Mouse (Mus musculus): ENCODE results near the gene Zfhx3. TPM values are rescaled to one million over a fixed set of nuclear protein-coding genes. Genes with fewer than 3 reads are reported as not detected.
A peak's percentile ranks its signal among the peaks of the same experiment; 100 is the strongest.

The Zfhx3 gene
- polyA plus RNA-seq, 1 experiment from 2014 or later: 38.7 TPM

GRCm38 (mm10) chr8:108842307-108842706, 899.9 kb downstream of the Zfhx3 start:
- Histone ChIP-seq H3K36me3 (no peaks in the 10 kb centered on the region), H3K27ac (no peak overlapping the region), H3K4me3 (no peak overlapping the region), H3K4me2 (replicated peaks) (no peak overlapping the region), H3K9me3 (no peaks in the 10 kb centered on the region), H3K27me3 (replicated peaks) (no peaks in the 10 kb centered on the region), H3K9ac (no peak overlapping the region), H3K4me1 (peaks cover 39% of the 10 kb centered on the region)
- WGBS: 96% methylated on average over 5 of the region's 5 CpGs
- ATAC-seq (ENCODE audit: low FRiP score, low read depth): no peak

DNA sequence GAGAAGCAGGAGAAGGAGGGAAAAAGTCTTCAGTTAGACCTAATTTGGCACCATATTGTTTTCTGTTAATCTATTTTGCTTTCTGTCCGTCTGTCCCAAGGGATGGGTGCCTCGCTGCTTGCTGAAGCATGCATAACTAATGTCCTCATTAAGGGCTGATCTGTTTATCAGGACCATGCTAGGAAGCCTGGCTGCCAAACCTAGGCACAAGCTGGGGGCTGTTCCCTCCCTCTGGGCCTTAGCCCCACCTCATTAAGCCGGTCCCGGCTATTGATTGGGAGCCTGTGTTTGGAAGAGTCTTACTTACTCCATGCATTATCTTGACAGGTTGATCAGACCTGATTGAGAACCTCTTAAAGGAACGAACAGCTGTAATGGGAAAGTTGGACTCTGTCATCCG, 903.7 kb downstream of the Zfhx3 start:
- ATAC-seq (ENCODE audit: low FRiP score, low read depth): peak; percentile 68
- WGBS: 42% methylated on average over 6 of the region's 6 CpGs

GRCm38 (mm10) chr8:108846827-108847226, 904.4 kb downstream of the Zfhx3 start:
- no peak overlapping the region for H3K9ac ChIP-seq
- H3K4me3 ChIP-seq: no peak overlapping the region
- no peaks in the 10 kb centered on the region for H3K36me3 ChIP-seq
- H3K4me1 ChIP-seq: peaks cover 17% of the 10 kb centered on the region
- no peak for ATAC-seq (ENCODE audit: low FRiP score, low read depth)
- WGBS: 63% methylated on average over 11 of the region's 11 CpGs
- no peaks in the 10 kb centered on the region for H3K9me3 ChIP-seq
- H3K27me3 ChIP-seq (replicated peaks): no peaks in the 10 kb centered on the region
- no peak overlapping the region for H3K4me2 ChIP-seq (replicated peaks)
- H3K27ac ChIP-seq: no peak overlapping the region

More for the DNA sequence above, 903.7 kb downstream of the Zfhx3 start:
- Histone ChIP-seq H3K9me3 (no peaks in the 10 kb centered on the region), H3K27ac (no peak overlapping the region), H3K4me2 (replicated peaks) (no peak overlapping the region), H3K4me1 (peaks cover 17% of the 10 kb centered on the region), H3K27me3 (replicated peaks) (no peaks in the 10 kb centered on the region), H3K9ac (no peak overlapping the region), H3K4me3 (no peak overlapping the region), H3K36me3 (no peaks in the 10 kb centered on the region)

- H3K4me1 ChIP-seq: peaks cover 22% of the 10 kb centered on the region
- no peak overlapping the region for H3K27ac ChIP-seq
- ATAC-seq (ENCODE audit: low FRiP score, low read depth): no peak
- no peaks in the 10 kb centered on the region for H3K36me3 ChIP-seq
- 83% methylated on average over 2 of the region's 2 CpGs for WGBS
- no peak overlapping the region for H3K9ac ChIP-seq
- no peaks in the 10 kb centered on the region for H3K9me3 ChIP-seq
- no peak overlapping the region for H3K4me3 ChIP-seq
- no peaks in the 10 kb centered on the region for H3K27me3 ChIP-seq (replicated peaks)
- no peak overlapping the region for H3K4me2 ChIP-seq (replicated peaks)
Observed at GRCm38 (mm10) chr8:108847356-108847755, 904.9 kb downstream of the Zfhx3 start.

- Histone ChIP-seq H3K9ac (no peak overlapping the region), H3K4me3 (no peak overlapping the region), H3K27me3 (replicated peaks) (no peaks in the 10 kb centered on the region), H3K4me2 (replicated peaks) (no peak overlapping the region), H3K27ac (no peak overlapping the region), H3K9me3 (no peaks in the 10 kb centered on the region), H3K4me1 (peaks cover 31% of the 10 kb centered on the region), H3K36me3 (no peaks in the 10 kb centered on the region)
- 92% methylated on average over 3 of the region's 3 CpGs for WGBS
- no peak for ATAC-seq (ENCODE audit: low FRiP score, low read depth)
Observed at GRCm38 (mm10) chr8:108848484-108848883, 906.0 kb downstream of the Zfhx3 start.

DNA sequence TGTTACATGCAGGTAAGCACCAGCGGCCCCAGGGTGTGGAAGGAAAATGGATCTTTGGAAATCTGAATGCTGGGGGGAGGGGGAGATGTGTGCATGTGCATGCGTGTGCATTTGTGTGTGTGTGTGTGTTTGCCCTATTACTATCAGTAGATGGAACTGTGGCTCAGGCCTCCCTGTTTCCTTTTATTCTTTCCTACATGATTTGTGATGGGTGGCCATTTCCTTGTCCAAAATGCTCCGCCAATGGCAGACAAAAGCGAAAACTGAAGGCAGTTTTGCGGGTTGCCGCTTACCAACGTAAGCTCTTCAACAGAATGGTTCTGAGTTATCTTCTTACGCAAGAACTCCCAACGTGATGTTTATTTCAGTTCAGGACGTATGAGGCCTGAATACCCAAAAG, 910.6 kb downstream of the Zfhx3 start:
- peaks cover 22% of the 10 kb centered on the region for H3K4me1 ChIP-seq
- H3K36me3 ChIP-seq: peaks cover 12% of the 10 kb centered on the region
- no peak overlapping the region for H3K9ac ChIP-seq
- H3K9me3 ChIP-seq: no peaks in the 10 kb centered on the region
- no peak for ATAC-seq (ENCODE audit: low FRiP score, low read depth)
- H3K27me3 ChIP-seq (replicated peaks): no peaks in the 10 kb centered on the region
- no peak overlapping the region for H3K4me3 ChIP-seq
- no peak overlapping the region for H3K27ac ChIP-seq
- 83% methylated on average over 10 of the region's 10 CpGs for WGBS
- H3K4me2 ChIP-seq (replicated peaks): no peak overlapping the region

GRCm38 (mm10) chr8:108854444-108855102, 912.1 kb downstream of the Zfhx3 start:
- ATAC-seq (ENCODE audit: low FRiP score, low read depth): 0 out of 2 replicates have a peak, but pooled peaks have one; percentile 17
- no peak overlapping the region for H3K27ac ChIP-seq

GRCm38 (mm10) chr8:108859001-108859400, 916.6 kb downstream of the Zfhx3 start:
- no peak for ATAC-seq (ENCODE audit: low FRiP score, low read depth)
- peaks cover 30% of the 10 kb centered on the region for H3K36me3 ChIP-seq
- H3K9ac ChIP-seq: no peak overlapping the region
- WGBS: 88% methylated on average over 8 of the region's 8 CpGs
- H3K4me1 ChIP-seq: peaks cover 16% of the 10 kb centered on the region
- no peak overlapping the region for H3K4me2 ChIP-seq (replicated peaks)
- no peaks in the 10 kb centered on the region for H3K27me3 ChIP-seq (replicated peaks)
- H3K27ac ChIP-seq: no peak overlapping the region
- no peak overlapping the region for H3K4me3 ChIP-seq
- H3K9me3 ChIP-seq: no peaks in the 10 kb centered on the region

More at GRCm38 (mm10) chr8:108854444-108855102, 912.1 kb downstream of the Zfhx3 start:
- Histone ChIP-seq H3K9me3 (no peaks in the 10 kb centered on the region), H3K4me3 (no peak overlapping the region), H3K27me3 (replicated peaks) (no peaks in the 10 kb centered on the region), H3K4me1 (peaks cover 24% of the 10 kb centered on the region), H3K4me2 (replicated peaks) (no peak overlapping the region), H3K36me3 (peaks cover 20% of the 10 kb centered on the region), H3K9ac (no peak overlapping the region)
- WGBS: 74% methylated on average over 12 of the region's 12 CpGs

DNA sequence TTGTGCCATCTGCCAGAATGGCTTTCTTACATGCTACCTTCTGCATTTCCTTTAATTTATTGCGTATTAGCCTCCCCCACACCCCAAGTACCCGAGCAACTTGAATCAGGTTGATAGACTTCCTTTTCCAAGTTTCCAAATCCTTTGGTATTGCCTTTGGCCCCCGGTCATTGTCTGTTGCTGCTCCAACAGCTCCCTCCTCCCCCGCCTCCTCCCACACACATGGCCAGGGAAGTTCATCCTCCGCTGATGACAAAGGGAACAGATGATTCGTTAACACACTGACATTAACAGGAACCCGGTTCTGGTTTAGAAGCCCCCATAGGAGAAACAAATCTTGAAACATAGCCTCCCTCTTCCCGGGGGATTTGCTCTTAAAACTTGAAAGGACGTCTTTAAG, 917.5 kb downstream of the Zfhx3 start:
- Histone ChIP-seq H3K4me2 (replicated peaks) (no peak overlapping the region), H3K9me3 (no peaks in the 10 kb centered on the region), H3K4me1 (peaks cover 14% of the 10 kb centered on the region), H3K4me3 (no peak overlapping the region), H3K27me3 (replicated peaks) (no peaks in the 10 kb centered on the region), H3K27ac (no peak overlapping the region), H3K9ac (no peak overlapping the region), H3K36me3 (peaks cover 30% of the 10 kb centered on the region)
- ATAC-seq (ENCODE audit: low FRiP score, low read depth): no peak
- WGBS: 62% methylated on average over 9 of the region's 9 CpGs

DNA sequence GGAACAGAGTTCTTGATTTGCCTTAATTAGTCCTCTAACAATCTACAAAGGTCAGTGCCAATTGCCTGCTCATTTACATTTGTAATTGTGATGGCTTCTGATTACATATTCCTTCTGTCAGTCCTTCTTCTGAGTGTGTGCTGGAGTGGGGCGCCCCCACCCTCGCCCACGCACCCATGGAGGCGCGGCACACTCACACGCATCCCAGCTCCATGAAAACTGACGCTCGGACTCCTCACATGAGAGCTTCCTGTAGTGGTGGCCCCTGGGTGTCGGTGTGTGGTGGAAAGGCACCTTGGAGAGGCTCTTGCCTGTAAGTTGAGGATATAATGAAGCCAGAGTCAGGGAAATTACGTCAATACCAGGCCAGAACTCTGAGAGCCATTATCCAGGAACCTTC, 921.0 kb downstream of the Zfhx3 start:
- no peak overlapping the region for H3K4me3 ChIP-seq
- 88% methylated on average over 10 of the region's 10 CpGs for WGBS
- H3K9me3 ChIP-seq: no peaks in the 10 kb centered on the region
- ATAC-seq (ENCODE audit: low FRiP score, low read depth): no peak
- no peak overlapping the region for H3K27ac ChIP-seq
- no peak overlapping the region for H3K9ac ChIP-seq
- peaks cover 16% of the 10 kb centered on the region; the same call in 1 of the 2 replicates for H3K4me1 ChIP-seq
- no peaks in the 10 kb centered on the region for H3K27me3 ChIP-seq (replicated peaks)
- no peak overlapping the region for H3K4me2 ChIP-seq (replicated peaks)
- H3K36me3 ChIP-seq: peaks cover 14% of the 10 kb centered on the region

GRCm38 (mm10) chr8:108866430-108866829, 924.0 kb downstream of the Zfhx3 start:
- no peak for ATAC-seq (ENCODE audit: low FRiP score, low read depth)
- Histone ChIP-seq H3K4me3 (no peak overlapping the region), H3K27ac (no peak overlapping the region), H3K9ac (no peak overlapping the region), H3K4me2 (replicated peaks) (no peak overlapping the region), H3K27me3 (replicated peaks) (no peaks in the 10 kb centered on the region), H3K9me3 (no peaks in the 10 kb centered on the region), H3K4me1 (peaks cover 8% of the 10 kb centered on the region; the same call in 1 of the 2 replicates), H3K36me3 (peaks cover 5% of the 10 kb centered on the region; the same call in 1 of the 2 replicates)
- 95% methylated on average over 7 of the region's 7 CpGs for WGBS

- H3K4me1 ChIP-seq: peaks cover 8% of the 10 kb centered on the region; the same call in 1 of the 2 replicates
- H3K27me3 ChIP-seq (replicated peaks): no peaks in the 10 kb centered on the region
- H3K27ac ChIP-seq: no peak overlapping the region
- no peak overlapping the region for H3K4me3 ChIP-seq
- H3K4me2 ChIP-seq (replicated peaks): no peak overlapping the region
- H3K9me3 ChIP-seq: no peaks in the 10 kb centered on the region
- 81% methylated on average over 13 of the region's 13 CpGs for WGBS
- no peak overlapping the region for H3K9ac ChIP-seq
- ATAC-seq (ENCODE audit: low FRiP score, low read depth): no peak
- H3K36me3 ChIP-seq: peaks cover 4% of the 10 kb centered on the region; the same call in 1 of the 2 replicates
Observed at GRCm38 (mm10) chr8:108867482-108868258, 925.2 kb downstream of the Zfhx3 start.

All from neural tube, embryonic 12.5 days (tissue).